Mouse (Mus musculus) layer of hippocampus, adult 2 months (tissue): ENCODE results near the gene Meioc. TPM values are rescaled to one million over a fixed set of nuclear protein-coding genes. Genes with fewer than 3 reads are reported as not detected.
A peak's percentile ranks its signal among the peaks of the same experiment; 100 is the strongest.

ENCODE experiments used
- DNase-seq, 2 experiments: peaks; one replicate each; pipeline ENCODE4 v3.0.0; 2022; ENCODE audit warnings: low spot score in 2 of 2
- H3K27ac ChIP-seq: fragments of 200-600 bp; 2 replicates; pipeline ENCODE4 v1.8.1; 2022
- H3K4me3 ChIP-seq: fragments of 200-600 bp; 2 replicates; pipeline ENCODE4 v1.8.1; 2022; ENCODE audit warnings: mild to moderate bottlenecking
- CTCF ChIP-seq: fragments of 200-600 bp; conservative IDR thresholded peaks from 2 replicates; pipeline ENCODE4 v1.8.1; 2022; ENCODE audit warnings: antibody characterized with exemption, mild to moderate bottlenecking, moderate library complexity
- long read RNA-seq, 2 experiments: library from polyadenylated mRNA; stranded (forward); transcript quantifications; one replicate each; pipeline ENCODE4 v2.0.0; 2021; ENCODE audit warnings: borderline mapping rate in 2 of 2
- total RNA-seq, 2 experiments: library from RNA; stranded (reverse); gene quantifications; 2 replicates each; pipeline ENCODE4 v1.2.3; 2021

The Meioc gene
- total RNA-seq: not detected
- long read RNA-seq, experiment 1: 0 reads
- long read RNA-seq, experiment 2: 0 reads

DNA sequence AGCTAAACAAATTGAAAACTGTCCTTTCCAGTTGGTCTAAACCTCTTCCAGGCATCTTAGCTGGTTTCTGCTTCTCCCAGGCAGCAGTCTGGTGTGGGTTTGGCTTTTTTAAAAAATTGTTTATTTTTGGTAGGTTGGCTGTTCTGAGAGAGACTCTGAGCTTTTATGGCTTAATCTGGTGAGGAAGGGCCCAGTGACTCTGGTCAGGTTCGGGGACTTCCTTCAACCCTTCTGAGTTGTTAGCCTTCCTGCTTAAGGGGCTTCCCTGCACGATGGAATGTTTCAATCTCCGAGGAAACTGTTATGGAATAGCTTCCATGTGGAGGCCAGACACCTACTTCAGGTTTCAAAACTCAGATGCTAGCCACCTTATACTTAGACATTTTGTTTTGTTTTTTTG, at the start of gene Meioc:
Gene Meioc, plus strand, starts transcription at position 301 of the 400 bp plus-strand sequence.
- H3K27ac ChIP-seq: no peak within 1 kb of the TSS
- no peak for TF ChIP-seq CTCF
- no peak for DNase-seq
- H3K4me3 ChIP-seq: no peak within 1 kb of the TSS

DNA sequence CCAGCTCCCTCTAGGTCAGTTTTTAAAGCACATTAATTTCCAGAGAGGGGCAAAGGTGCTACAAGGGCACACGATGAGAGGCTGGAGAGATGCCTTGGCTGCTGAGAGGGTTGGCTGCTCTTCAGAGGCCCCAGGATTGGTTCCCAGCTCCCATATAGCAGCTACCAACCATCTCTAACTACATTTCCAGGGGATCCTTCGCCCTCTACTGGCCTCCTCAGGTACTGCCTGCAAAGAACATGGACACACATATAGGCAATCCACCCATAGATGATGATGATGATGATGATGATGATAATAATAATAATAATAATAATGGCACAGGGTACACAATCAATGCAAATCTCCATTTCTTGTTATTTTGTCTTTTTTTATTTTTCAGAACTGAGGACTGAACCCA, 44.1 kb upstream of the Meioc start:
- peak; percentile 40 for TF ChIP-seq CTCF
- no peak overlapping the region for H3K4me3 ChIP-seq
- no peak for DNase-seq
- H3K27ac ChIP-seq: no peak overlapping the region

DNA sequence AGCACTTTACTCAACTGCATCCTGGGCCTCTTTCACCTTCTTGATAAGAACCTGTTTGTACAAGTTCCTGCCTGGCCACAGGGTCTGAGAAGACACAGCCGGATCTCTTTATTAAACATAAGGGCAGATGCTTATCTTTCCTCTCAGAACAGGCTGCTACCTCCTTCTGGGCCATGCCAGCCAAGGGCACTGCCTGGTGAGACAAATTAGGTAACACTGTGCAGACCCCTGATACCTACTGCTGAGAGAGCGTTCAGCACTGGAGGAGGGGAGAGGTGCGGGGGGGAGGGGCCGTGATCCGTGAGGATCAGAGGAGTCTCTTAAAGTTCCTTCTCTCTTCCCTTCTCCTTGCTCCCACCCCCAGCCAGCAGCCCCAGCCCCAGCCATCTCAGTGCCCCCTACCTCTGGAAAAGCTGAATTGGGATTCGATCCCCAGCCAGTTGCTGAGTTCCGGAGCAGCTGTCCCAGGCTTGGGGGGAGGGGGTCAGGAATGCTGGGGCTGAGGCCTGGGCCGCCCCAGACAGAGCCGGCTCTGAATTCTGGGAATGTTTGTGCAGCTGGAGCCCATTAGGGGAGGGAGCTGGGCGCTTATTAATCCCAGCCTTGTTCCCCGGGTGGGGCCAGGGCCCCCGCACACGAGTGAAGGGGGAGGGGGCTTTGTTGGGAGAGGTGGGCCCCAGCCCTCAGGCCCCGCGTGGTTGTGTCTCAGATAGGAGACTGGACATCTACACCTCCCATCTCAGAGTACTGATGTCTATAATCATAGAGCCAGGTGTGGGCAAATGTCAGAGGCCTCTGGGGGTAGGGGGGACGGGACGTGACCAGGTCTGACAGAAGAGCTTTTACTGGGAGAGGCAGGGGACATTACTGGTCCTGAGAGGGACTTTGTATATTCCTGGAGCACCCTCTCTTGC, 39.4 kb upstream of the Meioc start:
- no peak for TF ChIP-seq CTCF
- H3K27ac ChIP-seq: no peak overlapping the region

DNA sequence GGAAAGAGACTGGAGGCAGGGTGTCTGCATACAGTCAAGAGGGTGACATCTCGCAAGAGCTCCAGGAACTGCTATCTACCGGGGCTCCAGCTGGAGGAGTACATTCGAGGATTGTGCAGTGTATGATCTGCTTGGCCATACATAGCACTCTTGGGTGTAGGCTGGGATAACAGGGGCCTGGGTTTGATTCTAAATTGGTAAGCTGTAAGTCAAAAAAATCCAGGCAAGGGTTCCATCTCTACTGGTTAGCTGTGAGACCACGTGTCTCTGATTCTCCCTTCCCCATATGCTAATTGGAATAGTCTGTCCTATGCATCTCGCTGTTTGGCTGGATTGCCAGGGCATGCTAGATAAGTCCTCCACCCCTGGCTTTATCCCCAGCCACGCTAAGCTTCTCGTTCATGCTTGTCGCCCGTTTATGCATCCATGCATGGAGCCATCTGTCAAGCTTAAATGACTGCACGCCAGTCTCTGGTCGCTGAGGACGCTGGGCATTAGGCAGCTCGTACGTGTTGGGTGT, 38.6 kb upstream of the Meioc start:
- Histone ChIP-seq H3K27ac (no peak overlapping the region), H3K4me3 (no peak overlapping the region)
- no peak for DNase-seq
- TF ChIP-seq CTCF: no peak

More for the DNA sequence above, 39.4 kb upstream of the Meioc start:
- DNase-seq: no peak
- no peak overlapping the region for H3K4me3 ChIP-seq

DNA sequence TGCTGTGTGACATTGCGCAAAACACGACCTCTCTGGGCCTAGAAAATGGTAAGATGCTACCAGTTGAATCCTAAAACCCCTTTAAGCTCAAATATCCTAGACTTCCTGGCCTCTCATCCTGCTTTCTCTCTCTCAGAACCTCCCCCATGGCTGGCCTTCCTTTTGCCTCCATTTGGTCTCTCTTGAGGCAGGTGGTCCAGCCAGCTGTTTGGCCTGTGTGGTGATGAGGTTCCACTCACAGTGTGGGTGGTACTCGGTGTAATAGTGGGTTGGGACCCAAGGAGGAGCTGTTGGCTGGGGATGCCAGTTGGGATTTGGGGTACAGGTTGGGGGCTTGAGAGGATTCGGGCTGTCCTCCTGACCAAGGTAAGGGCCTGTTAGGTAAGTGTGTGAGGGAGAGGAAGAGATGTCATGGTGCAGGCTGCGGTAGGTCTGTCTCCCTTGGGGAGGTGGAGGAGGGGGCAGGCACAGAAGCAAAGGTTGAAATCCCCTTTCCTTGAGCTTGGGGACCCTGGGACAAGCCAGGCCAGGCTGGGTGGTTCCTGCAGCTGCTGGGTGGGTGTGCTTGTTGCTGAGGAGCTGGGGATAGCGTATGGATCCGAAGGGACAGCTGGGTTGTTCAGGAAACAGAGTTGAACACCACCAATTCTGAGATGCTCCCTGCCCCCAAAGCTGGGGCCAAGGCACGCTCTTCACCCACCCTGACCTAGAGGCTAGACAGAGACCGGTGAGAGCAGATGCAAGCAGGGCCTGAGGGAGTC, 36.2 kb upstream of the Meioc start:
- no peak for DNase-seq
- Histone ChIP-seq H3K4me3 (no peak overlapping the region), H3K27ac (no peak overlapping the region)
- no peak for TF ChIP-seq CTCF

DNA sequence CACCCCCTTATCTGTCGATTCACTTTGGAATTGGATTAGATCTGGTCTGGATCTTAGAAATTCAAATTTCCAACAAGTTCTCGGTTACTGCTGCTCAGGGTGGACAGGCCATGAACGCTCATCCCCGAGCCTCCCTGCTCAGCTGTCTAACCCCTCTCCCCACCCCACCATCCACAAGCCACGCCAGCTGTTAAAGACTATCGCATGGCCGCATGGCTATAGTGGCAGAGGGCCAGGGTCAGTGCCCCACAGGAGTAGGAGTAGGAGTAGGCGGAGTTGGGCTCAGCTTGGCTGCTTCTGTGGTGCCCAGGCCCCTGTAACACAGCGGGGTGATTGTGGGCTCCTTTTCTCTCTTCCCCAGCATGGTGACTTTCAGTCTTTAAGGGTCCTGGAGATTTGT, 35.0 kb upstream of the Meioc start:
- no peak for TF ChIP-seq CTCF
- Histone ChIP-seq H3K4me3 (no peak overlapping the region), H3K27ac (no peak overlapping the region)
- DNase-seq: no peak

DNA sequence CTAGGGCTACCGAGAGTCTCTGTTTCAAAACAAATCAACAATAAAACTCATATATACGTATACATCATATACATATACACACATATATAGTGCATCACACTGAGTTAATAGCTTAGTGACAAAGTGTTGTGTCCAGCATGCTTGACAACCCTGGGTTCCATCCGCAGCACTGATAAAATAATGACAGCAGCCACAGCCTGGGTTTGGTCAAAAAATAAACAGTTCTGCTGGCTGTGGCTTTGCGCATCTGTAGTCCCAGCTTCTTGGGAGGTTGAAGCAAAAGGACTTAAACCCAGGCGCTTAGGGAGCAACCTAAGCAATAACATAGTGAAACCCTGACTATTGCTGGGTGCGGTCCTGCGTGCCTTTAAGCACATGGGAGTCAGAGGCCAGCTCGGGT, 34.1 kb upstream of the Meioc start:
- no peak for TF ChIP-seq CTCF
- DNase-seq: no peak
- Histone ChIP-seq H3K27ac (no peak overlapping the region), H3K4me3 (no peak overlapping the region)

DNA sequence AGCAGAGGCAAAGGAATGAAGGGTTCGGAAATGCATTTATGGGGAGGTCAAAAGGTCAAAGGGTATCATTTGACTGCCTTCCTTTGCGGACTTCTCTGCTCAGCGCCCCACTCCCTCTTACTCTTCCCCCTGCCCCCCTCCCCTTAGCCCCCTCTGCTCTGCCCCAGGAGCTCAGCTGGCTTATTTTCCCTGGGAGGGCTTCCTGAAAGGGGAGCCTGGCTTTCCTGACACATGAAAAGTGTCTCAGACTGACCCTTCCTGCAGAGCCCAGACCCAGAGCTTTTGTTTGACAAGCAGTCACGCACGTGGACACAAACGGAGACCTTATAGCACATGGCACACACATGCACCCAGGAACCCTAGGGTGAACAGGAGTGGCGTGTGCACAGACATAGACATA, 32.8 kb upstream of the Meioc start:
- Histone ChIP-seq H3K27ac (no peak overlapping the region), H3K4me3 (no peak overlapping the region)
- DNase-seq: no peak
- no peak for TF ChIP-seq CTCF

DNA sequence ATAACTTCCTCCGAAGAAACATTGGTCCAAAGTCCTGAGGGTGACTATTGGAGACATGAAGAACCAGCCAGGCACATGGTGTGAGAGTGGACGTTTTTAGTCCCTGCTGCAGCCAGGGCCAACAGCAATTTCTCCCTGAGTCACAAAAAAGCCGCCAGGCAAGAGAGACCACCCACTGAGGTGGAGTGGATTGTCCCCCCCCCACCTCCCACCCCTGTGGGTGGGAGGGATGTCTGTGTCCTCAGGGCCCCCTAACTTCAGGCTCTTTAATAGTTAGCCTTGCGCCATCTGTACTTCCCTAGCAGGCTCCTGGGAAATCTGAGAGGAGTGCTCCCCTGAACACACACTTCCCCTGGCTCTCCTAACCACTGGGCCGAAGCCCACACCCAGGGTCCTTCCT, 32.3 kb upstream of the Meioc start:
- TF ChIP-seq CTCF: no peak

DNA sequence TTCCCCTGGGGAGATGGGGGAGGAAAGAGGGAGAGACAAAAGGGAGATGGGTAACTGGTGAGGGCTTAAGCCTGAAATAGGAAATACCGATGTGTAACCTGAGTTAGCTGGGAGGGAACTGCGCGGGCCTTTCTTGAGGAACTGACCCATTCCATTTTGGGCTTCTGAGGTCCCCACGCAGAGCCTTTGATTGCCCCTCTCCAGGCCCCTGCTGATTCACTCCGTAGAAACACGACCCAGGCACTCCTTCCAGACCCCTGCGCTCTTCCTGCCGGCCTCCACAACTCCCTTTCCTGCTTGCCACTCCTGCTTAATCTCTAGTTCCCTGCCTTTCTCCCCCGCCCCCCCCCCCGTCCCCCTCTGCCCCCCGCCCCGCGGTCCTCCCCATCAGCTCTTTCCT, 30.8 kb upstream of the Meioc start:
- no peak for DNase-seq
- TF ChIP-seq CTCF: no peak
- Histone ChIP-seq H3K4me3 (no peak overlapping the region), H3K27ac (no peak overlapping the region)

More for the DNA sequence above, 32.3 kb upstream of the Meioc start:
- H3K27ac ChIP-seq: no peak overlapping the region
- no peak overlapping the region for H3K4me3 ChIP-seq
- no peak for DNase-seq

DNA sequence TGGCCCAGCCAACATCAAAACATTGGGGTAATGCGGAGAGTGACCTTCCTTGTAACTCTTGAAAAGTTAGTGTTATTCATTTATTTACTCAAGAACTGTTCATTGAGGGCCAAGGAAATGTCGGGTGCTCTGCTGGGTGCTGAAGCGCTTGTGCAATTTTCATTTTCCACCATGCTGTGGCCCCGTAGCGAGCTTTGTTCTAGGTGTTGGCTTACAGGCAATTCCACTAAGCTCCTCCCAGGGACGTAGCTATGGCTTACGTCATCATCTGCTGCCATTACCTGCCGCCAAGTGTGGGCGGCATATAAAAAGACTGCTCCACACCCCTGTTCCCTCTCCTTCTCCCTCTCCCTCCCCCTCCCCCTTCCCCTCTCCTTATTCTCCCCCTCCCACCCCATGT, 30.1 kb upstream of the Meioc start:
- no peak for DNase-seq
- H3K4me3 ChIP-seq: no peak overlapping the region
- no peak overlapping the region for H3K27ac ChIP-seq
- TF ChIP-seq CTCF: no peak

DNA sequence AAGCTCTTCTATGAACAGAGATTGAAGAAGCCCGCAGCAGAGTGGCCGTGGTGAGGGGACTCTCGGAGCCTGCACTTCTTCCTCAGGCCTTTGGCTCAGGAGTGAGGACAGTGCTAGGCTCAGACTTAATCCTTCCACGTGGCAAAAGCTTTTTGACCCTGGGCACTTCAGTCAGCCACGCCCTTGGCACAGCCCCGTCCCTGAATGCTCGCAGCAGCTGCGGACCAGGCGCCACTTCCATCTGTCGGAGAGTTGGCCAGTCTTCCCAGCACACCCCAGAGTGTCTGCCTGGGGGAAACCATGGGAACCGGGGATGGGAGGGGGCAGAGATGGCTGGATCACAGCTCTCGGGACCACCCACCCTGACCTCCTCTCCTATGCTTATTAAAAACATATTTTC, 26.6 kb upstream of the Meioc start:
- TF ChIP-seq CTCF: no peak
- Histone ChIP-seq H3K4me3 (no peak overlapping the region), H3K27ac (no peak overlapping the region)
- no peak for DNase-seq

DNA sequence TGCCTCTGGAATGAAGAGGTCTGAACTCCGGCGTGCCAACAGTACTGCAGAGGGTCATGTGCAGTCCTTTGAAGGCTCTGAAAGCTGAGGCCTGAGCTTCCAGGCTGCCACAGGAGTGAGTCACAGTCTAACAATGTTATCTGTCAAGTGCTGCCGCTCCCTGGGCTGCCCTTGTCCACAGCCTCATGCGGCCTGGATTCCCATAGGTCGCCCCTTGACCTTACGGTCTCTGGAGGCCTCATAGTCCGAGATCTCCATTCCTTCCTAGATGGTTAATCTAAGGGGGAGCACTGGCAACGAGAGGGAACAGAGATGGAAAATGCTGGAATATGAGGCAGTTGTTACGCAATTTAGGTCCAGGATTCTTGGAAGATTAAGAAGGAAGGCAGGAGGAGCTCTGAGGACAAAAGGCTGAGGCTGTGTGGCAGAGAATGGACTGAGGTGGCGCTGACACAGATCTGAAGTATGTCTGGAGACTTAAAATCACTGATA, 19.6 kb upstream of the Meioc start:
- TF ChIP-seq CTCF: no peak
- H3K27ac ChIP-seq: no peak overlapping the region
- DNase-seq: no peak
- no peak overlapping the region for H3K4me3 ChIP-seq

DNA sequence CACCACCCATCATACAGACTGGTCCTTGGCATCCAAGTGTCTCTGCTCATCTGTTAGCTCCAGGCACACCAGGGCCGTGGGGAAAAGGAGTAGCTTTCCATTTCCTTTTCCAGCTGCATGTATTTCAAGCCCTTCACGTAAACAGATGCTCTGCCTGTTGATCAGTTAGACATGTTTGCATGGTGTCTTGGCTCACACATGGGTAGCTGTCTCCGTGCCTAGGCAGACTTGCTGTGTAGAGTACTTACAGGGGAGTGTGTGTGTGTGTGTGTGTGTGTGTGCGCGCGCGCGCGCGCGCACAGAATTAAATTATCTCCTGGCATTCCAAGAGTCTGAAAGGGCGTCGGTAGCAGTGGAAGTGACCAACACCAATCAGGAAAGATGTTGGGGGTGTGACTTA, 17.3 kb upstream of the Meioc start:
- H3K4me3 ChIP-seq: no peak overlapping the region
- no peak for DNase-seq
- no peak for TF ChIP-seq CTCF
- no peak overlapping the region for H3K27ac ChIP-seq
